Mouse (Mus musculus) CH12.LX (cell line): ENCODE results near the gene Arhgap18. TPM values are rescaled to one million over a fixed set of nuclear protein-coding genes. Genes with fewer than 3 reads are reported as not detected.

ENCODE experiments used
- DNase-seq: peaks from one replicate; pipeline ENCODE4 v3.0.0-alpha.2; 2013; ENCODE audit errors: extremely low read depth
- H3K27ac ChIP-seq: 2 replicates; pipeline ENCODE4 v1.5.1; 2012; ENCODE audit warnings: low read depth, mild to moderate bottlenecking, control low read depth, moderate library complexity; ENCODE audit not compliant: insufficient read depth
- H3K27me3 ChIP-seq: replicated peaks from 2 replicates; pipeline ENCODE3; 2012; ENCODE audit warnings: inconsistent platforms
- H3K36me3 ChIP-seq, 2 experiments: replicated peaks in 1 of 2; 2 replicates each; pipeline versions ENCODE3 to v1.6.1; 2012; ENCODE audit warnings: inconsistent platforms in 1 of 2, low read length in 1 of 2, mild to moderate bottlenecking in 1 of 2, mixed read lengths in 1 of 2, moderate library complexity in 1 of 2; ENCODE audit not compliant: control insufficient read depth in 1 of 2, insufficient read depth in 1 of 2
- H3K4me1 ChIP-seq, 2 experiments: 2 replicates each; pipeline ENCODE4 v1.6.1; 2012; ENCODE audit warnings: inconsistent platforms in 1 of 2, moderate library complexity in 1 of 2; ENCODE audit not compliant: insufficient read depth in 2 of 2, control insufficient read depth in 1 of 2
- H3K4me2 ChIP-seq: 2 replicates; pipeline ENCODE4 v1.6.1; 2012; ENCODE audit warnings: low read depth, mild to moderate bottlenecking, control low read depth; ENCODE audit not compliant: poor library complexity, insufficient read depth, severe bottlenecking
- H3K4me3 ChIP-seq, 3 experiments: fragments of 150-350 bp in 1 of 3; sonication (generic) in 1 of 3; replicated peaks in 1 of 3; 2 replicates each; pipeline versions ENCODE3 to v1.5.1; 2011 to 2012; ENCODE audit warnings: low read depth in 2 of 3, low read length in 2 of 3, mild to moderate bottlenecking in 2 of 3, moderate library complexity in 2 of 3, control low read depth in 1 of 3, improper control_type of control experiment in 1 of 3, inconsistent platforms in 1 of 3, mixed read lengths in 1 of 3; ENCODE audit not compliant: poor library complexity in 1 of 3
- H3K79me2 ChIP-seq: replicated peaks from 2 replicates; pipeline ENCODE4 v1.6.1; 2012; ENCODE audit warnings: mild to moderate bottlenecking, moderate library complexity; ENCODE audit not compliant: control insufficient read depth, poor library complexity, insufficient read depth, severe bottlenecking; ENCODE audit errors: extremely low read depth
- H3K9ac ChIP-seq: 2 replicates; pipeline ENCODE4 v1.6.1; 2012; ENCODE audit warnings: low read depth, mild to moderate bottlenecking, control low read depth, moderate library complexity; ENCODE audit not compliant: insufficient read depth
- H3K9me3 ChIP-seq: replicated peaks from 2 replicates; pipeline ENCODE3; 2012; ENCODE audit warnings: low read length, inconsistent platforms, mixed read lengths
- BHLHE40 ChIP-seq: IDR thresholded peaks from 2 replicates; pipeline ENCODE4 v1.6.1; 2011; ENCODE audit warnings: mild to moderate bottlenecking, low read depth, low read length, improper control_type of control experiment
- CHD1 ChIP-seq: IDR thresholded peaks from 2 replicates; pipeline ENCODE4 v1.6.1; 2012; ENCODE audit warnings: low read depth, low read length, improper control_type of control experiment, inconsistent platforms
- CHD2 ChIP-seq: IDR thresholded peaks from 2 replicates; pipeline ENCODE4 v1.6.1; 2011; ENCODE audit warnings: low read length, improper control_type of control experiment
- E2F4 ChIP-seq: IDR thresholded peaks from 2 replicates; pipeline ENCODE4 v1.6.1; 2011; ENCODE audit warnings: low read depth, low read length, improper control_type of control experiment; ENCODE audit not compliant: insufficient replicate concordance
- ELF1 ChIP-seq: IDR thresholded peaks from 2 replicates; pipeline ENCODE4 v1.6.1; 2014; ENCODE audit warnings: low read depth, mild to moderate bottlenecking, inconsistent platforms, low read length, improper control_type of control experiment
- HCFC1 ChIP-seq: IDR thresholded peaks from 2 replicates; pipeline ENCODE4 v1.6.1; 2012; ENCODE audit warnings: low read depth, mild to moderate bottlenecking, inconsistent platforms, low read length, improper control_type of control experiment
- JUND ChIP-seq: conservative IDR thresholded peaks from 2 replicates; pipeline ENCODE4 v1.6.1; 2011; ENCODE audit warnings: low read depth, low read length, improper control_type of control experiment
- MAFK ChIP-seq: IDR thresholded peaks from 2 replicates; pipeline ENCODE4 v1.6.1; 2011; ENCODE audit warnings: low read length, improper control_type of control experiment; ENCODE audit not compliant: insufficient replicate concordance
- MAZ ChIP-seq: IDR thresholded peaks from 2 replicates; pipeline ENCODE4 v1.6.1; 2012; ENCODE audit warnings: low read depth, mild to moderate bottlenecking, inconsistent platforms, low read length, improper control_type of control experiment, moderate library complexity
- MYC ChIP-seq: IDR thresholded peaks from 2 replicates; pipeline ENCODE4 v1.6.1; 2011; ENCODE audit warnings: low read depth, mild to moderate bottlenecking, improper control_type of control experiment, low read length
- NELFE ChIP-seq: IDR thresholded peaks from 2 replicates; pipeline ENCODE4 v1.6.1; 2011; ENCODE audit warnings: low read depth, low read length, improper control_type of control experiment
- POLR2A ChIP-seq: IDR thresholded peaks from 2 replicates; pipeline ENCODE4 v1.6.1; 2011; ENCODE audit warnings: low read depth, mild to moderate bottlenecking, improper control_type of control experiment, low read length
- SMC3 ChIP-seq: IDR thresholded peaks from 2 replicates; pipeline ENCODE4 v1.6.1; 2011; ENCODE audit warnings: low read depth, low read length, improper control_type of control experiment
- TBP ChIP-seq: conservative IDR thresholded peaks from 2 replicates; pipeline ENCODE4 v1.6.1; 2011; ENCODE audit warnings: low read depth, low read length, improper control_type of control experiment
- USF2 ChIP-seq: conservative IDR thresholded peaks from 2 replicates; pipeline ENCODE4 v1.6.1; 2011; ENCODE audit warnings: low read depth, low read length, improper control_type of control experiment
- dilution Hi-C: fragments of 300-500 bp; cut with MboI; formaldehyde crosslinking; loops from 2 replicates; pipeline ENCODE4 v1.14.3; 2020; ENCODE audit warnings: low sequenced_read_pairs; ENCODE audit not compliant: extremely low pct_unique_long_range_greater_than_20kb, extremely low pct_ligation_motif_present
- in situ Hi-C: fragments of 300-500 bp; cut with MboI; formaldehyde crosslinking; loops from 3 replicates; pipeline ENCODE4 v1.14.3; 2019; ENCODE audit warnings: low sequenced_read_pairs, low pct_ligation_motif_present, low pct_unique_long_range_greater_than_20kb, mixed read lengths
- polyA plus RNA-seq: library from polyadenylated mRNA; unstranded; fragments of >175 nt; gene quantifications from 2 replicates; pipeline ENCODE4 v1.2.1, GENCODE M21; 2012; ENCODE audit warnings: low read depth; ENCODE audit not compliant: insufficient read length
- total RNA-seq, 2 experiments: library from RNA; depleted of rRNA; stranded (reverse); fragments of 300-350 nt in 1 of 2; fragments of >200 nt in 1 of 2; gene quantifications; 2 replicates each; pipeline ENCODE4 v1.2.3; 2012 to 2014

Gene Arhgap18
- total and polyA plus RNA-seq, 3 experiments, result 3.3 to 4.2 (median 3.3) TPM

DNA sequence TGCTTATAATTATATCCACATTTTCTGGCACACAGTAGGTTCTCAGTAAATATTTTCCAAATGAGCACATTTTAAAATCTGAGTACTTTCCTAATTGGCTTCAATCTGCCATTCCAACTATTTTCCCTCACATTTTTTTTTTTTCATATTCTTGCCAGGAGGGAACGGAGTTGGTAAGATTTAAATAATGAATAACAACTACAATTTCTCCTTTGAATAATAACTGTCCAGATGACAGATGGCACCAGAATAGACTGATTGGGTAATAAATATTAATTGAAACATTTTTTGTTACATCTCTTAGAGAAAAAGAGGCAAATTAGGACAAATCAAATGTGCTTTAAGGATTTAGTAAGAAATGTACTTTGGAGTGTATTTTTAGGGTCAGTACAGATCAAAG lies 51.8 kb downstream of the Arhgap18 start:
- DNase-seq, result no peak
- Histone ChIP-seq H3K4me1 (peaks cover under 1 to 2% of the 10 kb centered on the region in 2 experiments; a peak in 2 of 4 replicates), H3K9me3 (no peaks in the 10 kb centered on the region), H3K27ac (no peak overlapping the region), H3K4me2 (no peak overlapping the region), H3K36me3 (no peaks in the 10 kb centered on the region), H3K4me3 (no peak overlapping the region), H3K79me2 (no peaks in the 10 kb centered on the region), H3K27me3 (no peaks in the 10 kb centered on the region), H3K9ac (no peak overlapping the region)
- TF ChIP-seq CHD1, result no peak
- TF ChIP-seq ELF1, result no peak
- TF ChIP-seq MYC, result no peak
- no peak for TF ChIP-seq CHD2
- TF ChIP-seq MAZ, result no peak
- TF ChIP-seq TBP, result no peak
- no peak for TF ChIP-seq JUND
- no peak for TF ChIP-seq SMC3
- TF ChIP-seq MAFK, result no peak
- TF ChIP-seq NELFE, result no peak
- TF ChIP-seq E2F4, result no peak
- dilution Hi-C loops (no loop called here), in situ Hi-C loops (no loop called here)

DNA sequence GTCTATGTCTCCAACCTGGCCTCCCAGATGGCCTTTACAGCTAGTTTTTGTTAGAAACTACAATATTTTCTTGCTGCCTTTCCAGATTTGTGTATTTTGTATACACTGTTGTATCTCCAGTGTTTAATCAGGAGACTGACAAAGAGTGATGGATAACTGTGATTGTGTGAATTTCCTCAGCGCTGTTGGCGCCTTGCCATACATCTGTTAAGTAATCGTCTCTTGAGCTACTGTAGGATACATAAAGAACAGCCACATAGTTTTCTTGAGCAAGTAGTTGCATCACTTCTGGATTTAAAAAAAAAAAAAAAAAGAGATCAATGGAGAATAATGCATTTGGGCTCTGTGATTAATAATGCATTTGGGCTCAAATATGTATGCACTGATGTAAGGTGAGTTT lies 52.9 kb downstream of the Arhgap18 start:
- dilution Hi-C loops, result no loop called here
- H3K27ac ChIP-seq, result no peak overlapping the region
- DNase-seq, result no peak
- H3K4me2 ChIP-seq, result no peak overlapping the region
- H3K36me3 ChIP-seq, result no peaks in the 10 kb centered on the region
- TF ChIP-seq POLR2A, result no peak
- no peak for TF ChIP-seq SMC3
- TF ChIP-seq, all 38 proteins: peak for 0
- in situ Hi-C loops, result no loop called here
- no peaks in the 10 kb centered on the region for H3K9me3 ChIP-seq
- no peaks in the 10 kb centered on the region for H3K4me1 ChIP-seq
- H3K79me2 ChIP-seq, result no peaks in the 10 kb centered on the region
- no peak overlapping the region for H3K4me3 ChIP-seq
- no peak overlapping the region for H3K9ac ChIP-seq
- H3K27me3 ChIP-seq, result no peaks in the 10 kb centered on the region

GRCm38 (mm10) chr10:26810059-26810458 lies 56.8 kb downstream of the Arhgap18 start:
- Histone ChIP-seq H3K9me3 (no peaks in the 10 kb centered on the region), H3K4me2 (no peak overlapping the region), H3K4me3 (no peak overlapping the region), H3K4me1 (peaks cover 0 to 4% of the 10 kb centered on the region in 2 experiments; a peak in 1 of 4 replicates), H3K27ac (no peak overlapping the region), H3K9ac (no peak overlapping the region), H3K79me2 (no peaks in the 10 kb centered on the region), H3K36me3 (no peaks in the 10 kb centered on the region), H3K27me3 (no peaks in the 10 kb centered on the region)
- no peak for DNase-seq
- in situ Hi-C loops, result no loop called here
- TF ChIP-seq USF2 (no peak), ELF1 (no peak), BHLHE40 (no peak), MAFK (no peak), HCFC1 (no peak)
- dilution Hi-C loops, result no loop called here
